19 mouse cellular contexts compared by ENCODE assay signal in genomic region chr6:43636980-43637638, GRCm38 (mm10). TPM values are rescaled to one million over a fixed set of nuclear protein-coding genes. Genes with fewer than 3 reads are reported as not detected.
A peak's percentile ranks its signal among the peaks of the same experiment; 100 is the strongest.
DNase-seq lines count a peak whose midpoint lies in the region; ATAC-seq and TF ChIP-seq lines count a peak whose summit lies in the region.
"Had no signal": no experiment of that assay in that cellular context is flagged by ENCODE, and none has a peak within 500 bp of the region (broad histone marks: within the 10 kb centered on the region; RNA-seq: fewer than 3 reads in every experiment).

No protein-coding gene starts in this region.

- no peaks in the 10 kb centered on the region for H3K4me1 ChIP-seq in kidney, postnatal 0 days (replicated peaks; ENCODE audit: insufficient read depth, low read length)
- H3K4me1 ChIP-seq: embryonic facial prominence, embryonic 15.5 days; forebrain, embryonic 13.5 days; neural tube, embryonic 12.5 days had no signal

- H3K27ac ChIP-seq in kidney, postnatal 0 days = no peak overlapping the region
- H3K27ac ChIP-seq: embryonic facial prominence, embryonic 15.5 days; forebrain, embryonic 13.5 days; heart, embryonic 13.5 days; hindbrain, embryonic 14.5 days; left cerebral cortex, adult 2 months; neural tube, embryonic 12.5 days had no signal

- H3K9ac ChIP-seq in kidney, postnatal 0 days (ENCODE audit: low read depth, low read length) = no peak overlapping the region
- H3K9ac ChIP-seq: embryonic facial prominence, embryonic 15.5 days; forebrain, embryonic 13.5 days; heart, embryonic 13.5 days; hindbrain, embryonic 14.5 days; neural tube, embryonic 12.5 days had no signal

- no peaks in the 10 kb centered on the region for H3K27me3 ChIP-seq in kidney, postnatal 0 days (ENCODE audit: insufficient read depth, low read length)
- H3K27me3 ChIP-seq: embryonic facial prominence, embryonic 15.5 days; forebrain, embryonic 13.5 days; heart, embryonic 13.5 days; neural tube, embryonic 12.5 days had no signal

- no peak for ATAC-seq in kidney, postnatal 0 days (replicated peaks; ENCODE audit: low FRiP score, low read depth)
- ATAC-seq in megakaryocyte progenitor cell, adult 5-6 weeks (replicated peaks; ENCODE audit: poor library complexity) = peak; percentile 69
- ATAC-seq: forebrain, embryonic 13.5 days had no signal

- no peak for TF ChIP-seq CTCF in kidney, postnatal 0 days (IDR thresholded peaks at IDR 0.05; ENCODE audit: low read depth)

- H3K4me2 ChIP-seq in kidney, postnatal 0 days (ENCODE audit: low read length) = peak overlapping the region; percentile 21; the same call in 1 of the 2 replicates
- H3K4me2 ChIP-seq: embryonic facial prominence, embryonic 15.5 days; forebrain, embryonic 13.5 days; heart, embryonic 13.5 days; hindbrain, embryonic 14.5 days; neural tube, embryonic 12.5 days had no signal

- H3K36me3 ChIP-seq in kidney, postnatal 0 days (ENCODE audit: insufficient read depth, low read length) = no peaks in the 10 kb centered on the region
- H3K36me3 ChIP-seq: embryonic facial prominence, embryonic 15.5 days; heart, embryonic 13.5 days; neural tube, embryonic 12.5 days had no signal

- no peaks in the 10 kb centered on the region for H3K9me3 ChIP-seq in kidney, postnatal 0 days (replicated peaks; ENCODE audit: low read length)
- H3K9me3 ChIP-seq: embryonic facial prominence, embryonic 15.5 days; forebrain, embryonic 13.5 days; heart, embryonic 13.5 days; neural tube, embryonic 12.5 days had no signal

- 73% methylated on average over 11 of the region's 11 CpGs for WGBS in kidney, postnatal 0 days

- DNase-seq in kidney, postnatal 0 days (ENCODE audit: low spot score) = peak; percentile 37
- DNase-seq in kidney, adult 11 months = no peak
- peak; percentile 13 for DNase-seq in CD4-positive, CD25-positive, alpha-beta regulatory T cell, adult 2 months (ENCODE audit: low read depth, low spot score)
- peak; percentile 25 for DNase-seq in induced T-regulatory cell, adult 2 months (ENCODE audit: low read depth)
- DNase-seq in kidney, postnatal 14 days = no peak
- no peak for DNase-seq in urinary bladder, postnatal 4 days (ENCODE audit: low spot score in 2 of 2)
- DNase-seq in cerebellum, adult 11 months = no peak
- DNase-seq: adrenal gland, postnatal 10 days; gastrocnemius, postnatal 10 days; kidney, postnatal 36 days; midbrain, embryonic 14.5 days; thymus, adult 2 months had no signal

- H3K4me3 ChIP-seq in kidney, postnatal 0 days (replicated peaks; ENCODE audit: low read depth, low read length) = no peak overlapping the region
- H3K4me3 ChIP-seq: embryonic facial prominence, embryonic 15.5 days; forebrain, embryonic 13.5 days; heart, embryonic 13.5 days; left cerebral cortex, adult 2 months; neural tube, embryonic 12.5 days had no signal

RNA-seq across cellular contexts. Expression of gene Tpk1, which starts 29.0 kb away (rescaled TPM):
- 29.5 and 32.4 TPM in 2 replicates for polyA plus RNA-seq in kidney, postnatal 0 days (2015; fragmentation: Nextera tagmentation; extraction: Ambion mirVana)
- total RNA-seq in megakaryocyte progenitor cell, adult 5-6 weeks (2015) = 9.3 and 10.8 TPM in 2 replicates
- 3.6 and 5.2 TPM in 2 replicates for total RNA-seq in megakaryocyte progenitor cell, adult 5-6 weeks (2017)

Comparison
In these comparisons a context has a peak if more than half of its experiments do, and no peak if none do; other contexts are left out.
1. DNase-seq: peak in kidney, postnatal 0 days (single experiment), CD4-positive, CD25-positive, alpha-beta regulatory T cell, adult 2 months (single experiment) and induced T-regulatory cell, adult 2 months (single experiment); none in kidney, adult 11 months (single experiment), kidney, postnatal 14 days (single experiment), urinary bladder, postnatal 4 days (0 of 2) and cerebellum, adult 11 months (single experiment).